Mouse (Mus musculus) olfactory bulb, adult 2 months (tissue): ENCODE measurements around the gene Col4a2.

Source experiments
- CTCF ChIP-seq: fragments of 200-500 bp; IDR thresholded peaks from 2 replicates; pipeline ENCODE4 v1.5.1; 2012; ENCODE audit warnings: low read depth, mild to moderate bottlenecking, low read length, moderate library complexity; ENCODE audit not compliant: insufficient read depth
- POLR2A ChIP-seq: fragments of 200-500 bp; IDR thresholded peaks from 2 replicates; pipeline ENCODE4 v1.6.1; 2012; ENCODE audit warnings: mild to moderate bottlenecking, low read depth, low read length, moderate library complexity; ENCODE audit not compliant: insufficient read depth

DNA sequence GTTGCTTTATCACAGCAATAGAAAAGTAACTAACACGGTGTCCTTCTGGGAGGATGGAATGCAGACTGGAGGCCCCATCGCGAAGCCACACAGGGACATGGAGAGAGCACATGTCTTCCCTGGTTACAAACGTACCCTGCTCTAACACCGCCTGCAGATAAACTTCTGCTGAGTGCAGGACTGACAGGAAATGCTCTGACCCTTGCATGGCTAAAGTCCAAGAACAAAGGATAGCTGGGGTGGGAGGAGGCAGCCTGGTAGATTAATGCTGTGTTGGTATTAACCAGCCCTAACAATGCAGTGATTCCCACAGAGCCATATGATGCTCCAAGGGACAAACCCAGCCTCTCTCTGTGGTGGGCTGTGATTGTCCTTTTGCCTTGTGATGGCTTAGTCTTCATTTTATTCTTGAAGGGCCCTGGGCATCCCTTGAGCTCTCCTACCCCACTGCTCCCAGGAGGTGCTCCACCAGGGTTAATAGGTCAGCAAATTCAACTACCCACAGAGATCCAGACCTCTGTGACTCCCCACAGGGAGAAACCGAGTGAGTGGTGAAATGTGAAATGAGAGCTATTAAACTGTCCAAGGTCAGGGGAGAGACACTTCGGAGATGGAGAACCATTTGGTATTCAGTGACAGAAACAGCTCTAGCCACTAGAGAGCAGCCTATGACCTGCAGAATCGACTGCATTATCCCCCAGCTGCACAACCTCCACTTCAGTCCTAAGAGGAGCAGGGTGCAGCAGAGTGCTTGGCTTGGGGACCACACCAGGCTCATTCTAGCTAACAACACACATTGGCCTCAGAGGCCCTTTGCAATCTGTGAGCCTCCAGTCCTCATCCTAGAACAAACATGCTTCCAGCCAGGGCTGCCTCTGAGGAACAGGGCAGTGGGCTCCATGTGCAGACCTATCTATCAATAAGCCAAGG, 137.8 kb downstream of the Col4a2 start:
- no peak for TF ChIP-seq POLR2A
- TF ChIP-seq CTCF, result no peak
